8 mouse cellular contexts compared by ENCODE assay signal in genomic region chr4:62763990-62764389, GRCm38 (mm10).
DNase-seq lines count a peak whose midpoint lies in the region; ATAC-seq and TF ChIP-seq lines count a peak whose summit lies in the region.

No protein-coding gene starts in this region.

- ATAC-seq in intestine, postnatal 0 days, result peak; percentile 77
- ATAC-seq in midbrain, embryonic 11.5 days (ENCODE audit: low FRiP score), result peak; percentile 89

- peak; percentile 80 for DNase-seq in adrenal gland, adult 8-10 months
- DNase-seq in embryo, embryonic 9.5 days (ENCODE audit: extremely low spot score), result peak; percentile 75
- peak; percentile 98 for DNase-seq in heart, adult 11 months
- DNase-seq in left cerebral cortex, postnatal 25 days (ENCODE audit: low spot score in 2 of 2), result peak; percentile 80 to 89
- peak; percentile 95 for DNase-seq in midbrain, embryonic 11.5 days (ENCODE audit: low spot score, missing footprints)
- DNase-seq in skeletal muscle tissue, adult 2 months (ENCODE audit: low read depth, low spot score), result peak; percentile 83
- DNase-seq in yolk sac, embryonic 10.5 days (ENCODE audit: low spot score), result peak; percentile 70

- H3K27ac ChIP-seq in intestine, postnatal 0 days (ENCODE audit: low read depth, low read length), result no peak overlapping the region
- H3K27ac ChIP-seq in midbrain, embryonic 11.5 days (ENCODE audit: low read depth, low read length), result no peak overlapping the region

- H3K4me3 ChIP-seq in intestine, postnatal 0 days (ENCODE audit: low read depth, low read length), result no peak overlapping the region
- H3K4me3 ChIP-seq in midbrain, embryonic 11.5 days (ENCODE audit: low read depth, low read length), result no peak overlapping the region

- no peaks in the 10 kb centered on the region for H3K9me3 ChIP-seq in intestine, postnatal 0 days (ENCODE audit: control insufficient read depth)
- no peaks in the 10 kb centered on the region for H3K9me3 ChIP-seq in midbrain, embryonic 11.5 days (ENCODE audit: control insufficient read depth, low read length)

- no peak overlapping the region for H3K4me2 ChIP-seq in intestine, postnatal 0 days (replicated peaks; ENCODE audit: low read depth)
- no peak overlapping the region for H3K4me2 ChIP-seq in midbrain, embryonic 11.5 days

- H3K36me3 ChIP-seq in intestine, postnatal 0 days (ENCODE audit: control insufficient read depth, insufficient read depth), result no peaks in the 10 kb centered on the region
- H3K36me3 ChIP-seq in midbrain, embryonic 11.5 days (ENCODE audit: control insufficient read depth, insufficient read depth, low read length), result no peaks in the 10 kb centered on the region

- TF ChIP-seq CTCF in intestine, postnatal 0 days (IDR thresholded peaks at IDR 0.05; ENCODE audit: low read depth), result peak; percentile 99

- no peaks in the 10 kb centered on the region for H3K4me1 ChIP-seq in intestine, postnatal 0 days (replicated peaks; ENCODE audit: control insufficient read depth, insufficient read depth, low read length)
- peaks cover 4% of the 10 kb centered on the region; the same call in 1 of the 2 replicates for H3K4me1 ChIP-seq in midbrain, embryonic 11.5 days (ENCODE audit: control insufficient read depth, insufficient read depth, low read length)

- intact Hi-C loops in left cerebral cortex, postnatal 25 days (cut with DNase I), result loop anchor here (1.0 to 10.0 kb wide), 3 partner anchors 67 to 309 kb away; no protein-coding TSS in a partner anchor

- WGBS in intestine, postnatal 0 days, result 5% methylated on average over 5 of the region's 5 CpGs
- WGBS in midbrain, embryonic 11.5 days, result 20% methylated on average over 5 of the region's 5 CpGs

- H3K27me3 ChIP-seq in intestine, postnatal 0 days (replicated peaks; ENCODE audit: control insufficient read depth, insufficient read depth, low read length), result no peaks in the 10 kb centered on the region
- H3K27me3 ChIP-seq in midbrain, embryonic 11.5 days (ENCODE audit: control insufficient read depth, insufficient read depth, low read length), result no peaks in the 10 kb centered on the region

- H3K9ac ChIP-seq in intestine, postnatal 0 days (ENCODE audit: low read depth, low read length), result no peak overlapping the region
- H3K9ac ChIP-seq in midbrain, embryonic 11.5 days (ENCODE audit: low read length), result no peak overlapping the region
